Mouse (Mus musculus) thymus, adult 2 months (tissue): Measurements from ENCODE around the gene Prdm16. TPM values are rescaled to one million over a fixed set of nuclear protein-coding genes. Genes with fewer than 3 reads are reported as not detected.

Source experiments
- DNase-seq: peaks from one replicate; pipeline ENCODE4 v3.0.0; 2021
- H3K27ac ChIP-seq: fragments of 200-500 bp; 2 replicates; pipeline ENCODE4 v1.5.1; 2012; ENCODE audit warnings: low read length, control low read depth; ENCODE audit not compliant: control insufficient read depth, insufficient read depth
- H3K27me3 ChIP-seq: fragments of 200-500 bp; 2 replicates; pipeline ENCODE4 v1.6.1; 2012; ENCODE audit warnings: mild to moderate bottlenecking, low read length, moderate library complexity, mixed read lengths; ENCODE audit not compliant: control insufficient read depth, insufficient read depth
- H3K36me3 ChIP-seq: fragments of 200-500 bp; 2 replicates; pipeline ENCODE4 v1.6.1; 2012; ENCODE audit warnings: mild to moderate bottlenecking, low read length, moderate library complexity; ENCODE audit not compliant: control insufficient read depth, insufficient read depth
- H3K4me1 ChIP-seq: fragments of 200-500 bp; replicated peaks from 2 replicates; pipeline ENCODE4 v1.6.1; 2012; ENCODE audit warnings: low read length; ENCODE audit not compliant: control insufficient read depth, insufficient read depth
- H3K4me3 ChIP-seq: fragments of 200-500 bp; 2 replicates; pipeline ENCODE4 v1.5.1; 2012; ENCODE audit warnings: mild to moderate bottlenecking, low read length, control low read depth, moderate library complexity; ENCODE audit not compliant: control insufficient read depth, insufficient read depth
- CTCF ChIP-seq: fragments of 200-500 bp; IDR thresholded peaks from 2 replicates; pipeline ENCODE4 v1.5.1; 2012; ENCODE audit warnings: mild to moderate bottlenecking, control low read depth, low read length, moderate library complexity, borderline replicate concordance; ENCODE audit not compliant: control insufficient read depth, poor library complexity, insufficient read depth; ENCODE audit errors: extremely low read depth
- POLR2A ChIP-seq: fragments of 200-500 bp; IDR thresholded peaks from 2 replicates; pipeline ENCODE4 v1.6.1; 2012; ENCODE audit warnings: mild to moderate bottlenecking, low read length, control low read depth, moderate library complexity; ENCODE audit not compliant: control insufficient read depth, poor library complexity, insufficient read depth; ENCODE audit errors: extremely low read depth
- WGBS: fragments of 180-500 bp; shearing (Covaris S2); methylation state at CpG from one replicate; pipeline ENCODE4 v1.1.7; 2018; 5-methylcytosine and 5-hydroxymethylcytosine counted together
- polyA plus RNA-seq: library from polyadenylated mRNA; depleted of rRNA; stranded (reverse); fragments of >200 nt; gene quantifications from 2 replicates; pipeline ENCODE4 v1.2.3, GENCODE M21; 2012

Prdm16 gene
- polyA plus RNA-seq, 1 experiment: 4.5 TPM

GRCm38 (mm10) chr4:154416728-154417127 is 219.9 kb downstream of the Prdm16 start:
- H3K36me3 ChIP-seq: no peaks in the 10 kb centered on the region
- no peaks in the 10 kb centered on the region for H3K27me3 ChIP-seq
- DNase-seq: no peak
- H3K4me1 ChIP-seq: no peaks in the 10 kb centered on the region
- WGBS: 88% methylated on average over 6 of the region's 6 CpGs
- TF ChIP-seq CTCF: no peak
- H3K4me3 ChIP-seq: no peak overlapping the region
- H3K27ac ChIP-seq: no peak overlapping the region

DNA sequence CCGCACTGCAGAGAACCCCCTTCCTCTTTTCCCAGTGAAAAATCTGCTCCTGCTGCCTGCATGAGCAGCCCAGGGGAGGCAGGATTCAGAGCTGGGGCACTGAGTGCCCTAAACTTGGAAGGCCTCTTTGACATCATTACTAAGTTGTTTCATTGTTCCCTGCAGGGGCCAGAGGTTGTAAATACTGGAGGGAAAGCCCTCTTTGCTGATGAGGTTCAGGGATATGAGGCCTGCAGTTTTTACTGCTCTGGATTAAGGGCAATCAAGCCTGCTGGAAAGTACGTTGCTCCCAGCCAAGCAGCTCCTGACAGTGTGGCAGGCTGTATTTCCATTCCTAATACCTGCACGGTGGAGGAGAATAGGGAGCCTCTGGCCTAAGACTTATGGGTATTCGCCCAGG is 221.8 kb downstream of the Prdm16 start:
- H3K4me1 ChIP-seq: no peaks in the 10 kb centered on the region
- WGBS: 79% methylated on average over 4 of the region's 4 CpGs
- H3K27me3 ChIP-seq: no peaks in the 10 kb centered on the region
- TF ChIP-seq CTCF (no peak), POLR2A (no peak)
- DNase-seq: no peak
- no peaks in the 10 kb centered on the region for H3K36me3 ChIP-seq
- no peak overlapping the region for H3K4me3 ChIP-seq
- H3K27ac ChIP-seq: no peak overlapping the region

DNA sequence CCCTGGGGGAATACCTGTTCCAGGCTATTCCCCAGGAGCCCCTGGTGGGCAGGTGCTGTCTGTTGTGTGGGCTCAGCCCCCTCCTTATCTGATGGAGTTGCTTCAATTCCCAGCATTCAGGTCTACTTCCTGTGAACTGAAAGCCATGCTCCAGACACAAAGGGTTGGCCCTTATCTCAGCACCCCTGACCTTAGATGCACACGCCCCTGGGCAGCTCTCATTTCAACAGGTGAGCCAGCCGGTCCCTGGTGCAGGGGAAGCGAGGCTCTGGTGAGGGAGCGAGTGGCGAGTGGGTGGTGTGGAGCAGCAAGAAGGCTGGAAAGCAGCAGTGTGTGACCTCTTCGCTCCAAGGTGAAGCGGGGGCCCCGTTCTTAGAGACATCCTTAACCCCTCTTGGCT is 226.1 kb downstream of the Prdm16 start:
- Histone ChIP-seq H3K36me3 (no peaks in the 10 kb centered on the region), H3K27me3 (no peaks in the 10 kb centered on the region), H3K4me3 (no peak overlapping the region), H3K4me1 (no peaks in the 10 kb centered on the region), H3K27ac (no peak overlapping the region)
- DNase-seq: no peak
- WGBS: 94% methylated on average over 8 of the region's 8 CpGs
- TF ChIP-seq CTCF (no peak), POLR2A (no peak)

DNA sequence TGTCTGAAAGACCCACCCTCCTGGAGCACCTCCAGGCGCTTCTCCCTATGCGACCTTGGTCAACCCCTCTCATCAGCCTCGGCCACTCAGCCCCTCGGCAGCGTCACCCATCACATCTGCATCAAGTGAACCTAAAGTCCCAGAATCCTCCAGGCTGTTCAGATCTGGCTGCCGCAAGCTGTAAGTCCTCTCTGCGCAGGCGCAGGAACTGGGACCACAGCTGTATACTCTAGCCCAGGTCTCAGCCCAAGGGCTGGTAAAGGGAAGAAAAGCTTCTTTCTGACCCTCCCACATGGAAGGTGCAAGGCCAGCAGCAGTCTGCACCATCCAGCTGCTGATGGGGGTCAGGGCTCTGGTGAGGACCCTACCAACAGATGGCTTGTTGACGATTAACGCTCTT is 226.8 kb downstream of the Prdm16 start:
- H3K4me3 ChIP-seq: no peak overlapping the region
- DNase-seq: no peak
- no peaks in the 10 kb centered on the region for H3K27me3 ChIP-seq
- no peaks in the 10 kb centered on the region for H3K36me3 ChIP-seq
- WGBS: 90% methylated on average over 10 of the region's 10 CpGs
- no peak overlapping the region for H3K27ac ChIP-seq
- no peak for TF ChIP-seq POLR2A
- no peak for TF ChIP-seq CTCF
- no peaks in the 10 kb centered on the region for H3K4me1 ChIP-seq

DNA sequence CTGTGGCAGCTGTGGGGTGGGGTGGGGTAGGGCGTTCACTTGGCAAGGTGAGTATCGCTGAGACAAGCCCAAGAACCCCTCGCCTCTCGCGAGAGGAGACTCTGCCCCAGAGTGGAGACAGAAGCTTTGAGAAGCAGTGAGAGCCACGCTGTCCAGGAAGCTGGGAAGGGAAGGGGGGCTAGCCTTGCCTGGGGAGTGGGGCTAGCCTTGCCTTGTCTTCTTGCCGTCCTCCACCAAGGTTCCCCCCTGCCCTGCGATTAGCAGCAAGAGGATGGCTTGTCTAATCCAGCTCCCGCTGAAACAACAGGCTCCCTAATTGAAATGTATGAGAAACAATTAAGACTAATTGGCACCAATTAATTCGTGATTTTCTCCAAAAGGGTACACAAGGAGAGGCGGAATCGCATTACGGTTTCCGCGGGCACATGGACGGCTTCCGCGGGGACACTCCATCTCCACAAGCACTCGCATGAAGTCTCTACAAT is 227.4 kb downstream of the Prdm16 start:
- Histone ChIP-seq H3K4me1 (no peaks in the 10 kb centered on the region), H3K27me3 (no peaks in the 10 kb centered on the region), H3K27ac (no peak overlapping the region), H3K4me3 (no peak overlapping the region), H3K36me3 (no peaks in the 10 kb centered on the region)
- TF ChIP-seq CTCF (no peak), POLR2A (no peak)
- no peak for DNase-seq
- 83% methylated on average over 19 of the region's 19 CpGs for WGBS

DNA sequence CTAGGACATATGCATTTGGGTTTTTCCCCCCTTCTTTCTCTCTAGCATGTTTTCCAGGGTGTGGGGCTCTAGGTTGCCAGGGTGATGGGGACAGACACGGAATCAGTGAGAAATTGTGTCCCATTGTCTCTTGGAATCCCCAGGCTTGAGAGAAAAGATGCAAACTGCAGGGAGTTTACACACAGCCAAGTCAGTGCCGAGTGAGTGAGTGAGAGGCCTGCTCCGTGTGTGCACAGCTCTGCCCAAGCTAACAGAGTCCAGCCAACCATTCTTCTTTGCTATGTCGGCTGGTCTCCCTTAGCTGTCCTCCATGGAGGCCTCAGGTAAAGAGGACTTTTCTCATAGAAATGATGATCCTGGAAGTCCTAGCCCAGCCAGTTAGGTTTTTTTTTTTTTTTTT is 233.7 kb downstream of the Prdm16 start:
- H3K27ac ChIP-seq: no peak overlapping the region
- H3K27me3 ChIP-seq: no peaks in the 10 kb centered on the region
- no peak overlapping the region for H3K4me3 ChIP-seq
- TF ChIP-seq POLR2A (no peak), CTCF (no peak)
- H3K36me3 ChIP-seq: no peaks in the 10 kb centered on the region
- no peaks in the 10 kb centered on the region for H3K4me1 ChIP-seq
- DNase-seq: no peak
- WGBS: 84% methylated on average over 4 of the region's 4 CpGs
